Comparison of ENCODE assay signal across 25 mouse cellular contexts in the genomic region with DNA sequence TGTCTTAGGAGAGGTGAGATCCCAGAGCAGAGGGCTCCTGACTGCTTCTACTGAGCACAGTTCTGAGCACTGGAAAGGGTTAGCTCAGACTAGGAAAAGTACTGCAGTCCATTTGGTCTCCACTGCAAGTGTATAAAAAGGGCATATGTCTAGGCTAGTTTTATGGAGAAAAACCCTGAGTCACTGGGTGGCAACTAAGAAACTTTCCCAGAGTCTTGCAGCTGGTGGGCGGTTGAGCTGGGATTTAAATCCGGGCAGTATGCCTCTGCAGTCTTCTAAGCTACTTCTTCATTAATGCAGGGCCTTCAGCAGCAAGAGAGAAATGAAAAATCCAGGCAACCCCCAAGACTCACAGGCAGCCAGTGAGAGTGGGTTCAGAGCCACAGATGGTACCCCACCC.
"Had no signal": no experiment of that assay in that cellular context is flagged by ENCODE, and none has a peak within 500 bp of the region (broad histone marks: within the 10 kb centered on the region; RNA-seq: fewer than 3 reads in every experiment).

No protein-coding gene starts in this region.

- H3K4me1 ChIP-seq: intestine, embryonic 15.5 days; limb, embryonic 15.5 days; liver, embryonic 12.5 days had no signal

- H3K27ac ChIP-seq: heart, embryonic 10.5 days; hindbrain, embryonic 10.5 days; hindbrain, embryonic 12.5 days; hindbrain, embryonic 14.5 days; intestine, embryonic 15.5 days; limb, embryonic 13.5 days; limb, embryonic 15.5 days; liver, embryonic 12.5 days; liver, embryonic 14.5 days had no signal

- DNase-seq: gastrocnemius, postnatal 14 days; heart, adult 18-20 months; heart, postnatal 10 days; heart, postnatal 4 days; kidney, adult 18-20 months; kidney, adult 8-10 months; kidney, postnatal 10 days; kidney, postnatal 25 days; kidney, postnatal 4 days; layer of hippocampus, adult 9-11 months; layer of hippocampus, postnatal 36 days; left cerebral cortex, postnatal 4 days had no signal

- H3K4me3 ChIP-seq: heart, embryonic 10.5 days; heart, embryonic 12.5 days; hindbrain, embryonic 10.5 days; hindbrain, embryonic 12.5 days; intestine, embryonic 15.5 days; limb, embryonic 13.5 days; limb, embryonic 15.5 days; liver, embryonic 12.5 days had no signal

- ATAC-seq: hindbrain, embryonic 16.5 days; inflammation-experienced regulatory T-cells, adult 6 months; intestine, embryonic 15.5 days; intestine, postnatal 0 days; liver, embryonic 12.5 days had no signal
